Mouse (Mus musculus) hindbrain, embryonic 13.5 days (tissue): ENCODE results near the gene Habp2. TPM values are rescaled to one million over a fixed set of nuclear protein-coding genes. Genes with fewer than 3 reads are reported as not detected.
"Not testable (repeated sequence)": the region's sequence is repeated elsewhere in the genome, so short reads cannot be mapped to it uniquely, and the experiment has no call there.

Experiments
- ATAC-seq: fragments of 200-750 bp; cut with Nextera tagmentation; 2 replicates; pipeline ENCODE4 v1.8.0; 2017; ENCODE audit warnings: moderate TSS enrichment; ENCODE audit not compliant: low FRiP score
- H3K27ac ChIP-seq: fragments of 300-500 bp; sonication (generic); 2 replicates; pipeline ENCODE4 v1.5.1; 2015; ENCODE audit warnings: inconsistent platforms, mild to moderate bottlenecking, moderate library complexity
- H3K27me3 ChIP-seq: fragments of 300-500 bp; sonication (generic); 2 replicates; pipeline ENCODE4 v1.6.1; 2015; ENCODE audit warnings: mild to moderate bottlenecking, inconsistent platforms
- H3K36me3 ChIP-seq: fragments of 300-500 bp; sonication (generic); 2 replicates; pipeline ENCODE4 v1.6.1; 2015; ENCODE audit warnings: mild to moderate bottlenecking, inconsistent platforms
- H3K4me1 ChIP-seq: fragments of 300-500 bp; sonication (generic); replicated peaks from 2 replicates; pipeline ENCODE4 v1.6.1; 2015; ENCODE audit warnings: inconsistent platforms
- H3K4me2 ChIP-seq: fragments of 300-500 bp; sonication (generic); 2 replicates; pipeline ENCODE4 v1.6.1; 2015; ENCODE audit warnings: inconsistent platforms, mild to moderate bottlenecking, moderate library complexity
- H3K4me3 ChIP-seq: fragments of 300-500 bp; sonication (generic); 2 replicates; pipeline ENCODE4 v1.5.1; 2015; ENCODE audit warnings: mild to moderate bottlenecking, inconsistent platforms
- H3K9ac ChIP-seq: fragments of 300-500 bp; sonication (generic); 2 replicates; pipeline ENCODE4 v1.6.1; 2015; ENCODE audit warnings: mild to moderate bottlenecking, inconsistent platforms
- H3K9me3 ChIP-seq: fragments of 300-500 bp; sonication (generic); 2 replicates; pipeline ENCODE4 v1.6.1; 2016; ENCODE audit warnings: inconsistent platforms
- WGBS: fragments of 180-500 bp; shearing (Covaris S2); methylation state at CpG from one replicate; pipeline ENCODE4 v1.1.7; 2015; 5-methylcytosine and 5-hydroxymethylcytosine counted together
- polyA plus RNA-seq: library from polyadenylated mRNA; unstranded; fragments of >200 nt; fragmentation: Nextera tagmentation; extraction: Ambion mirVana; gene quantifications from 2 replicates; pipeline ENCODE4 v1.2.1, GENCODE M21; 2015

Habp2 gene
- polyA plus RNA-seq, 1 experiment from 2014 or later: not detected

DNA sequence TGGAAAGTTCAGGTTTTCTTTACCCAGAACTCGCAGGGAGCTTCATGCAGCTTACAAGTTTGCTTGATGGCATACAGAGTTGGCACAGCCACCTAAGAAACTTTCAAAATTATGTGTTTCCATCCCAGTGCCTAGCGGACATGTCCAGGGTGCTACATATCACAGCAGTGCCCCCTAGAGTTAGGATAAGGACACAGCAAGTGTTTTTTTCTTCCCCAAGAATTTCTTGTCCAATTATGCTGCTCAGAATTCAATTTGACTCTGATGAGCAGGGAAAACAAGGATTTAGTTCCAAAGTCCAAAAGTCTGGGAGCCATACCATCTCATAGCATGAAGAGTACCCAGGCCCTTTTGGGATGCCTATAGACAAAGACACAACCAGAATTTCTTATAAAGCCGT is 59.1 kb downstream of the Habp2 start:
- 82% methylated on average over 3 of the region's 3 CpGs for WGBS
- H3K9me3 ChIP-seq: no peaks in the 10 kb centered on the region

DNA sequence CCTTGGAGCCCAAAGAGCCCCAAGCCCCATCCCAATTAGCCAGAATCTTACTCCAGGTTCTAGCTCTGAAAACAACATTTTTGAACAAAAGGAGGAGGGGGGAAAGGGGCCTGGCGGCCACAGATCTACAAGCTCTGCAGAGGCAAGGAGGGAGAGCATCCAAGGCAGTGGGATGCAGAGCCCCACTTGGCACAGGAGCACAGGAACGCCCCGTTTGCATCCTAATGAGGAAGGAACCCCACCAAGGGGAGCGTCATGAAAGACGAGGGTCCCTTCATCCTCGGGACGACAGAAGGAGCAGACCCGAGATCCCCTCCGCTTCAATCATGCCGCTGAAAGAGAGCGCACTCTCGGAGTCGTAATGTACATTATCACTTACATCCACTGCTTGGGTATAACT is 59.8 kb downstream of the Habp2 start:
- Histone ChIP-seq H3K4me3 (no peak overlapping the region), H3K36me3 (no peaks in the 10 kb centered on the region), H3K9me3 (no peaks in the 10 kb centered on the region), H3K27ac (no peak overlapping the region), H3K27me3 (peaks cover 19% of the 10 kb centered on the region; the same call in 1 of the 2 replicates), H3K9ac (no peak overlapping the region), H3K4me2 (no peak overlapping the region), H3K4me1 (peaks cover 20% of the 10 kb centered on the region)
- ATAC-seq: no peak
- 47% methylated on average over 13 of the region's 13 CpGs for WGBS

More for the DNA sequence above, 59.1 kb downstream of the Habp2 start:
- Histone ChIP-seq H3K27me3 (peaks cover 24% of the 10 kb centered on the region; the same call in 1 of the 2 replicates), H3K4me1 (peaks cover 20% of the 10 kb centered on the region), H3K4me2 (no peak overlapping the region), H3K27ac (no peak overlapping the region), H3K9ac (no peak overlapping the region), H3K36me3 (no peaks in the 10 kb centered on the region), H3K4me3 (no peak overlapping the region)
- ATAC-seq: no peak

DNA sequence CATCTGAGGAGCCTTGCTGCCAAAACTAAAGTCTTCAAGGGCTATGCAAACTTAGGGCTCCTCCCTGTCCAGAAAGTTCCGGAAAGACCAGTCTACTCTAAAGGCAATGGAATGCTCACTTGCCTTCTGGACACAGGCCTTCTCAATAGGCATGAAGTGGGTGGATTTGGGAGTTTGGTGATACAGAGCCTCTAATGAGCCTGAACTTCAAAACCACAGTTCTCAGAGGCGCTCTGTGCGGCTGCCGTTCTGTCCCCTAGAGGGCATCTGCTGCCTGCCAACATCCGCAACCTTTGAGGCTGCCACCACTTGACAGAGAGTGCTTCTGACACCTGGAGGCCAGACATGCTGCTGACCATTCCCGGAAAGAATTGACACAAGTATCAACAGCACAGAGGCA is 62.4 kb downstream of the Habp2 start:
- H3K27ac ChIP-seq: no peak overlapping the region
- WGBS: 42% methylated on average over 6 of the region's 6 CpGs
- no peak for ATAC-seq
- no peak overlapping the region for H3K4me3 ChIP-seq
- H3K36me3 ChIP-seq: no peaks in the 10 kb centered on the region
- H3K9ac ChIP-seq: no peak overlapping the region
- peaks cover 14% of the 10 kb centered on the region; the same call in 1 of the 2 replicates for H3K27me3 ChIP-seq
- H3K9me3 ChIP-seq: no peaks in the 10 kb centered on the region
- H3K4me2 ChIP-seq: no peak overlapping the region
- H3K4me1 ChIP-seq: peaks cover 13% of the 10 kb centered on the region

DNA sequence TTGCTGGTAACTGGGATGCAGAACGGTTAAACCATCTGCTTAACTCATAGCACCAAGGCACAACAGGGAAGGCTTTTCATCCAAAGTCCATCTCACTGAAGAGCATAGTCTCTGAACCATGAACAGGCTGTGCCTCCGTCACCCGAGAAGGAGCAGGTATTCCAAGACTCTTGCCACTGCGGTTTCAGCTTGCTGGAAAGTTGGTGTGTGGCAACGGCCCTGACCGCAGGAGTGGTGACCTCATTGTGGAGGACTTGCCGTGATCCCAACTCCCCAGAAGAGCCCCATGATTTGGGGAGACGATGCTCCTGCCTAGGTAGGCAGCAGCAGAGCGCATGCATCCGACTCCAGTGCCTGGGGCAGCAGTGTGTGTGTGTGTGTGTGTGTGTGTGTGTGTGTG is 66.8 kb downstream of the Habp2 start:
- Histone ChIP-seq H3K9me3 (no peaks in the 10 kb centered on the region), H3K4me3 (no peak overlapping the region), H3K4me1 (peaks cover 5% of the 10 kb centered on the region; the same call in 1 of the 2 replicates), H3K27me3 (no peaks in the 10 kb centered on the region), H3K27ac (no peak overlapping the region), H3K4me2 (no peak overlapping the region), H3K9ac (no peak overlapping the region), H3K36me3 (no peaks in the 10 kb centered on the region)
- WGBS: 91% methylated on average over 10 of the region's 10 CpGs
- no peak for ATAC-seq

DNA sequence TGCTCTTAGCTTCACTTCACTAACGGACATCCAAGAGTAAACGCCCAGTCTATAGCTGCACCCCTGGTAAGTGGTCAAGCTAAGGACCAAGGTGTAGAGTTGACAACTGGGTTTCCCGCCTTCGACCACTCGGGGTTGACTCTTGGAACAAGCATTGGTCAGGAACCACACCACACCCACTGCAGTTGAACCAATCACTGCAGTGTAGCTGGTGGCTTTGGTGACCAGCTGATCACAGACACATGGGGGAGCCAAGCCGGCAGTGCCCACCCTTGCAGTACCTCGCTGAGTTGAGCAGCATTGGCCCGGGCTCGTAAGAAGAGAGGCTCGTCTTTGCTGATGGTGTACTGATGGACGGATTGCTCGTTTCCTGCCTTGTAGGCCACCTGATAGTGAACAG is 68.3 kb downstream of the Habp2 start:
- Histone ChIP-seq H3K4me1 (peaks cover 4% of the 10 kb centered on the region; the same call in 1 of the 2 replicates), H3K27me3 (no peaks in the 10 kb centered on the region), H3K4me2 (no peak overlapping the region), H3K9ac (no peak overlapping the region), H3K27ac (no peak overlapping the region), H3K4me3 (no peak overlapping the region), H3K9me3 (no peaks in the 10 kb centered on the region), H3K36me3 (no peaks in the 10 kb centered on the region)
- no peak for ATAC-seq
- 91% methylated on average over 12 of the region's 12 CpGs for WGBS

DNA sequence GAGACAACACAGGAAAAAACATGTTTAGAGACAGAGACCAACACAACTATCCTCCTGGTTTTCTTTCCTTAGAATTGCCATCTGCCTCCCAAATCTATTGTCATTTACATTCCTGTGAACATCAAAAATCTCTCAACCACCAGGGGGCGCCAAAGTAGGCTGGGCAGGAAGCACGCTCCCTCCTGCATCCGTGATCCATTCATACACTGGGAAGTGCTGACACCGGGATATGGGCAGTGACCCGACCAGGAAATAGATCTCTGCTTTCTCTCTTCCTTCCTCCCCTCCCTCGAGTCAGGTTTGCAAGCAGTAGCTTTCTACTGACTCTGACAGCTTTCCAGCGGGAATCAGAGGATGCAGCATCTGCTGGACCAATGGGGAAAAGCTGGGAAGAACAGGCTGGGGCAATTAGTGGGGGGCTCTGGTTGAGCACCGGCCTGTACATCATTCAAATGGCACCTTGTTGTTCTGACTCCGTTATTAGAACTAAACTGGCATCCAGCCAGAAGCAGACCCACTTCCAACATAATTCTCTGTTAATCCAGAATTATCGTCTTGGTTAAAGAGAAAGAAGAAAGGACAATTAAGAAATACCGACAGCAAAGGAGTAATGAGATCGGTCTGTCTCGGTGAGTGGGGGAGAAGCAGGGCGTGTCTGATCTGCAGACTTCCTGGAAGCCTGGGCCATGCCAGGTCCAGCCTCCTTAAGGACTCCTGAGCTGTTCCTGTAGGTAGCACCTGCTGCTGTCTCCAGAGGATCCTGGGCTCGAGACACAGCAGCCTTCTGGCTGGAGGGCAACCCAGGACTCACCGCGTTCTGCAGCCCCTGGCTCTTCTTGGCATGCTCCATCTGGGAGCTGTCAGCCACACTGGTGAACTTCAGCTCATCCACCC is 69.8 kb downstream of the Habp2 start:
- ATAC-seq: no peak
- Histone ChIP-seq H3K4me2 (no peak overlapping the region), H3K36me3 (no peaks in the 10 kb centered on the region)

DNA sequence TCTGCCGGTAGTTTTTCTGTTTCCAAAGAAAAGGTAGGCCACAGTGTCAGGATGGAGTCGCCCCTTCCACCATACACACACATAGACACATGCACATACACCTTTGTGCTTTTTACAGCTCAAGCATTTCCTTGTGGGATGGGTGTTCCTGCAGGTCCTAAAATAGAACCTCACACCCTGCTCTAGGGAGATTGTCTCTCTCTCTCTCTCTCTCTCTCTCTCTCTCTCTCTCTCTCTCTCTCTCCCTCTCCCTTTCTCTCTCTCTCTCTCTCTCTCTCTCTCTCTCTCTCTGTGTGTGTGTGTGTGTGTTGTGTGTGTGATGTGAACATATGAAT is 70.4 kb downstream of the Habp2 start:
- not testable (repeated sequence) for H3K27ac ChIP-seq, ATAC-seq, H3K4me3 ChIP-seq, H3K4me2 ChIP-seq, H3K4me1 ChIP-seq, H3K36me3 ChIP-seq, H3K9ac ChIP-seq, H3K27me3 ChIP-seq, H3K9me3 ChIP-seq
- 86% methylated on average over 2 of the region's 2 CpGs for WGBS

More for the DNA sequence above, 69.8 kb downstream of the Habp2 start:
- H3K9ac ChIP-seq: no peak overlapping the region
- no peaks in the 10 kb centered on the region for H3K9me3 ChIP-seq
- H3K4me1 ChIP-seq: no peaks in the 10 kb centered on the region; the same call in 1 of the 2 replicates
- no peaks in the 10 kb centered on the region for H3K27me3 ChIP-seq
- no peak overlapping the region for H3K27ac ChIP-seq
- 44% methylated on average over 17 of the region's 17 CpGs for WGBS
- H3K4me3 ChIP-seq: no peak overlapping the region

DNA sequence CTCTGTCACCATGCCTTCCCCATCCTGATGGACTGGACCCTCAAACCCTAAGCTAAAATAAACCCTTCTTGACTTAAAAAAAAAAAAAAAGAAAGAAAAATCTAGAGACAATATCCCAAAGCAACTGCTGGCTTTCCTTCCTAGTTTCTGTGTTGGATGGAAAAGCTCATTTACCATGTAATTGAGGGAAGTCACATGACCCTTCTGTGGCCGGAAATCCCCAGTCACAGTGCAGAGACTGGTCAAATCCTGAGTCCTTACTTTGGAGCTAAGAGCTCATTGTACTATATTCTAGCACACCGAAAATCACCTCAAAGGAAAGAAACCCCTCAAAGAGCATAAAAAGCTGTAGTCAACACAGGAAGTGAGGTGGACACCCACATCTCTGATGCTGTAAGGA is 72.0 kb downstream of the Habp2 start:
- H3K27ac ChIP-seq: no peak overlapping the region
- H3K4me2 ChIP-seq: no peak overlapping the region
- no peak for ATAC-seq
- no peaks in the 10 kb centered on the region; the same call in 1 of the 2 replicates for H3K4me1 ChIP-seq
- H3K27me3 ChIP-seq: no peaks in the 10 kb centered on the region
- 77% methylated on average over 2 of the region's 2 CpGs for WGBS
- H3K36me3 ChIP-seq: no peaks in the 10 kb centered on the region
- H3K9me3 ChIP-seq: no peaks in the 10 kb centered on the region
- no peak overlapping the region for H3K4me3 ChIP-seq
- no peak overlapping the region for H3K9ac ChIP-seq

DNA sequence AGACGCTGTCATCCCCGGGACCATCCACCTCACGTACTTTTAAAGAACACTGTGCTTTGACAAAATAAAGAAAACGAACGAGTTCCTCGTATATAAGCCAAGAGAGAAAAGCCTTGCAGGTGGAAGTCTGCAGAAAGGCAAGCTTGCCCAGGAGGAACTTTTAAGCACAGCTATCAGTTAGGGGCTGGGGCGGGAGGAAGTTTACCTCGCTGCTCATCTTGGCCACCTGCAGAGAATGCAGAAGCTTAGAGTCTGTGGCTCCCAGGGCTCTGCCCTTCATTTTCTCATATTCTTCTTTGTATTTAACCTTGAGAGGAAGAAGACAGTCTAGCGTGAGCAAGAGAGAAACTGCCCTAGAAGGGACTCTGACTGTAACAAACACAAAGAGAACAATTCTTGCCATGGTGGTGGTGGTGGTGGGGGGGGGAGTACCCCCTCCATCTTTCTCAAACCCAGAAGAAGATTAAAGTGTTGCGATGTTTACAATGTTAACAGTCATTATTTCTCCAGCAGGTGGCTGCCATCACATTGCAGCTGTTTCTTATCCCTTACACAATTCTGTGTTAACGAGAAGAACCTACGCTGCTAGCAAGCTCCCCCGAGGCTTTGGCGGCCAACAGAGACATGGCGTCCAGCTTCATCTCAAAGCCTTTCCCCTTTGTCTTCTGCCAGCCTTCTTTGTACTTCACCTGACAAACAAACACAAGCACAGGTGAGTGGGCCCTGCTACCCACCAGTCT is 77.0 kb downstream of the Habp2 start:
- H3K4me3 ChIP-seq: no peak overlapping the region
- H3K36me3 ChIP-seq: no peaks in the 10 kb centered on the region
- no peak for ATAC-seq
- WGBS: 69% methylated on average over 15 of the region's 15 CpGs
- no peak overlapping the region for H3K4me2 ChIP-seq
- no peak overlapping the region for H3K9ac ChIP-seq
- H3K27me3 ChIP-seq: no peaks in the 10 kb centered on the region
- H3K4me1 ChIP-seq: no peaks in the 10 kb centered on the region
- no peak overlapping the region for H3K27ac ChIP-seq
- no peaks in the 10 kb centered on the region for H3K9me3 ChIP-seq

DNA sequence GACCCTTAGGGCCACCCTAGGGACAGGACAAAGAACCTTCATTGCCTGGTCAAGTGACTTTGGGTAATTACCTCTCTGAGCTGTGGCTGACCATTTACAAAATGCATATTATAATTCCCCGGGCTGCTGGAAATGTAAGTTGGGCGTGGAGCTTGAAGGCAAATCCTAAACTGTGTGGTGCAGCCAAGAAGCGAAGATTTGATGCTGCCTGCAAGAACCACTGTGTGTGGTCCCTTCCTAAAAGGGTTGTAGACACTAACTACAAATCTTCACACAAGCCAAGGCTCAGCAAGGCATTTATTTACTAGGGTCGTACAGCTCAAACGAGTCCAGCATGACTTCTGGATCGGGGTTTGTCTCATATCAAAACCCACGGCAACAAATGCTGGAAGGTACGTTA is 77.6 kb downstream of the Habp2 start:
- 91% methylated on average over 8 of the region's 8 CpGs for WGBS
- H3K4me3 ChIP-seq: no peak overlapping the region
- H3K4me2 ChIP-seq: no peak overlapping the region
- no peak for ATAC-seq
- H3K9me3 ChIP-seq: no peaks in the 10 kb centered on the region
- H3K27ac ChIP-seq: no peak overlapping the region
- H3K27me3 ChIP-seq: no peaks in the 10 kb centered on the region
- H3K9ac ChIP-seq: no peak overlapping the region
- H3K36me3 ChIP-seq: no peaks in the 10 kb centered on the region
- no peaks in the 10 kb centered on the region for H3K4me1 ChIP-seq

DNA sequence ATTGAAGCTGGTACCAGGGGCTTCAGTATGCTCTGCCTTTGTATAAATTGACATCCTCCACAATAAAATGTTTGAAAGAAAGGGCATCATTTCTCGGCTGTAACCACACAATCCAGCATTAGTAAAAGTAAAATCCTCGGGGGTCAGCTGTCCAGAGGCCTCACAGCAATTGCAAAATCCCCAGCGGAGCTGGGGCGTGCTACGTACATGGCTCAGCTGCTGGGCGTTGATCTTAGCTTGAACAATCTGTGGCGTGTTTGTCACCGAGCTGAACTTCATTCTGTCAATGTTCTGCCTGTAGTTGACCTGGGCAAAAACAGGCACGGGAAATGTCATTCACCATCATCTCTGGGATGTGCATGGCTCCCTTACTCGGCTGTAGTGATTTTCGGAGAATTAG is 79.2 kb downstream of the Habp2 start:
- H3K9me3 ChIP-seq: no peaks in the 10 kb centered on the region
- 72% methylated on average over 11 of the region's 11 CpGs for WGBS
- H3K36me3 ChIP-seq: no peaks in the 10 kb centered on the region
- no peak for ATAC-seq
- no peak overlapping the region for H3K4me2 ChIP-seq
- H3K4me3 ChIP-seq: no peak overlapping the region
- no peak overlapping the region for H3K9ac ChIP-seq
- H3K27ac ChIP-seq: no peak overlapping the region
- H3K27me3 ChIP-seq: no peaks in the 10 kb centered on the region
- no peaks in the 10 kb centered on the region for H3K4me1 ChIP-seq

DNA sequence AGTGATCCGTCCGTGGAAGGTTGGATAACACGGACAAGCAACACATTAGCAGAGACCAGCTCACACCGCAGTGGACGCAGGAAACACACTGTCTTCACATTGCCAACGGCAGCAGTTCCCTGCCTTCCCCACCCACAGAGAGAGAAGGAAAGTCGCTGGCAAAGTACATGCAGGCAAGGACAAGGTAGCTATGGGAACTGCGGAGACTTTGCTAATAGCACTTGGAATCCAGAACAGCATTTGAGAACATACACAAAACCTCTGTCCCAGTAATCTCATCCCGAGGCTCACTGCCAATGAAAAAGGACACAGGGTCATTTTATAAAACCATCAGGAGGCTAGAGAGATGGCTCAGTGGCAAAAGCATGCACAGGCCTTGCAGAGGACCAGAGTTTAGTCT is 79.7 kb downstream of the Habp2 start:
- ATAC-seq: no peak
- no peak overlapping the region for H3K27ac ChIP-seq
- H3K4me1 ChIP-seq: no peaks in the 10 kb centered on the region
- no peaks in the 10 kb centered on the region for H3K9me3 ChIP-seq
- no peak overlapping the region for H3K4me2 ChIP-seq
- no peaks in the 10 kb centered on the region for H3K27me3 ChIP-seq
- no peak overlapping the region for H3K9ac ChIP-seq
- no peaks in the 10 kb centered on the region for H3K36me3 ChIP-seq
- H3K4me3 ChIP-seq: no peak overlapping the region
- 83% methylated on average over 9 of the region's 9 CpGs for WGBS
